Mouse (Mus musculus) adrenal gland (tissue): ENCODE data around the gene Rps11.
"Not testable (repeated sequence)": the region's sequence is repeated elsewhere in the genome, so short reads cannot be mapped to it uniquely, and the experiment has no call there.

Experiments
- intact Hi-C: fragments of 180-260 bp; cut with DNase I; formaldehyde crosslinking; loops from one replicate; pipeline ENCODE4 v1.15.1; 2025

Rps11 gene

DNA sequence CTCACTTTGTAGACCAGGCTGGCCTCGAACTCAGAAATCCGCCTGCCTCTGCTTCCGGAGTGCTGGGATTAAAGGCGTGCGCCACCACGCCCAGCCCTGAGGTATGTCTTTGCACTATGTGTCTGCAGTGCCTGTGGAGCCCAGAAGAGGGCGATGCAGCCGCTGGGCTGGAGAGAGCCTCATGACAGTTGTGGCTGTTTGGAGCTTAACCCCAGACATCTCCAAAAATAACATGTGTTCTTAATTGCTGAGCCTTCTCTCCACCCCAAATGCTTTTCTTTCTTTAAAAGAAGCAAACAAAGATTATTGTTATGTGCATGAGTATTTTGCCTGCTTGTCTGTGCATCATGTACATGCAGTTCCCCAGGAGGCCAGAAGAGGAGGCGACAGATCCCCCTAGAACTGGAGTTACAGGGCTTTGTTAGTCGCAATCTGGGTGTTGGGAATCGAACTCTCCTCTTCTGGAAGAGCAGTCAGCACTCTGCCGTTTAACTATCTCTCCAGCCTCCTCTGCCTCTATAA, 30.8 kb upstream of the Rps11 start:
- intact Hi-C loops = no loop called here

- intact Hi-C loops = no loop called here
Measured at GRCm38 (mm10) chr7:45154096-45154992, 30.1 kb upstream of the Rps11 start, which contains the start of the genes Pih1d1 and Aldh16a1. Gene Pih1d1 (plus strand): TSS chr7:45154303. Gene Aldh16a1 (minus strand): TSS chr7:45154584.

GRCm38 (mm10) chr7:45153586-45153985, 29.3 kb upstream of the Rps11 start:
- intact Hi-C loops = no loop called here

DNA sequence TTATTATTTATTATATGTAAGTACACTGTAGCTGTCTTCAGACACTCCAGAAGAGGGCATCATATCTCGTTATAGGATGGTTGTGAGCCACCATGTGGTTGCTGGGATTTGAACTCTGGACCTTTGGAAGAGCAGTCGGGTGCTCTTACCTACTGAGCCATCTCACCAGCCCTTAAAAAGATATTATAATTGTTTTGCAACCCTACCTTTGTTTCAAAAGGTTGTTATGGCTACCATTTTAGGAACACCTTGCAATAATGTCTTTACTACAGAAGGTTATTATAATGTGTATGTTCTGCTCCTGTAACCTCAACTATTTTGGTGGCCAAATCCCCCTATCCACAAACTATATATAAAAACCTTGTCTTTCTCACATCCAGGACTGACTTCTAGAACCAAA, 28.8 kb upstream of the Rps11 start:
- intact Hi-C loops = not testable (repeated sequence)

DNA sequence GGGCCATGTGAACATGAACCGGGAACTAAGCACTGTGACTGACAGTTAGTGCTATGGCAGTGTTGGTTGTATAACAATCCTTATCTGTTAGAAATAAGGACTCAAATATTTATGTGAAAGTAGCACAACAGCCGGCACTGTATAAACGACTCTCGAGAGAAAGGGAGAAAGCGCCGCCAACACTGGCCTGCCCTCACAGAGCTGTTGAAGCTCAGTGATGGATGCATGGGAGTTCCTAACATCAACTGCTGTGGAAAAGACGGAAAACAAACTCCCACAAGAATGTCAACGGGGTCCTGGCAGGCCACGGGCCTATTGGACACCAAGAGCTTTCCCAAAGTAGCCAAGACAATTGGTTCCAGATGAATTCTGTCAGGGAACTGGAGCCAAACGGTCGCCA, 27.1 kb upstream of the Rps11 start:
- intact Hi-C loops = no loop called here

DNA sequence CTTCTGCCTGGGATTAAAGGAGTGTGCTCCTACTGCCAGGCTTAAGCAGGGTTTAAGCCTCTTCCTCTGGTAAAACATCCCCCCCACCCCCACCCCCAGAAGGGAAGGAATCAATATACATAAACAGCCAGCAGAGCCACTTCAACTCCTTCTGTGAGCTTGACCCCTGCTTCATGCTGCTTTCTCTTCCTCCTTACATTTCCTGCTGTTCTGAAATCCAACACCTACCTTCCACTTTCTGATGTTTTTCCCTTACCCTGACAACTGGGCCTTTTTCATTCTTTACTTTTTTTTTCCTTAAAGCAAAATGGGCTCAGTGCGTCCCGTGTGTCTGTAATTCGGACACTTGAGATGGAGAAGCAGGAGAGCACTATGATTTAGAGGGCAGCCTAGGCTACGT, 26.1 kb upstream of the Rps11 start:
- intact Hi-C loops = no loop called here

GRCm38 (mm10) chr7:45149545-45149944, 25.3 kb upstream of the Rps11 start:
- intact Hi-C loops = no loop called here

DNA sequence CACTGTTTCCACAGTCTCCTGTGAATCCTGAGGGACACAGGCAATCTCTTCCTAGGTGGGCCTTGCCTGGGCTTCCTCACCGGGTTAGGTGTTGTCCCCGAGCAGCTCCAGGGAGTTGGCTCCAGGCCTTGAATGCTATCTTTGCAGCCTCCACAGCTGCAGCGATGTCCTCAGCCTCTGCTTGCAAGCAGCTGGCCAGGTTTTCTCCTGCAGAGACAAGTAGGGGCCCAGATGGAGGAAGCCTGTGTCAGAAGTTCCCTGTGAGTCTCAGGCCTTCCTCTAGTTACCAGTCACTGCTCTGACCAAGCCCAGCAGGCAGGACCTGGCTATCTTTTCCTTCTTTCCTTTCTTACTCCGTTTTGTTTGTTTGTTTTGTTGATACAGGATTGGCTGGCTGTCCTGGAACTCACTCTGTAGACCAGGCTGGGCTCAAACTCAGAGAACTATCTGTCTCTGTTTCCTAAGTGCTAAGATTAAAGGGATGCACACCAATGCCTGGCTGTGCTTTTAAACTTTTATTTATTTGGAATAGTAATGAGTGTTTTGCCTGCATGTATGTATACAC, 24.4 kb upstream of the Rps11 start:
- intact Hi-C loops = no loop called here

- intact Hi-C loops = no loop called here
Measured at GRCm38 (mm10) chr7:45147899-45148298, 23.7 kb upstream of the Rps11 start.

DNA sequence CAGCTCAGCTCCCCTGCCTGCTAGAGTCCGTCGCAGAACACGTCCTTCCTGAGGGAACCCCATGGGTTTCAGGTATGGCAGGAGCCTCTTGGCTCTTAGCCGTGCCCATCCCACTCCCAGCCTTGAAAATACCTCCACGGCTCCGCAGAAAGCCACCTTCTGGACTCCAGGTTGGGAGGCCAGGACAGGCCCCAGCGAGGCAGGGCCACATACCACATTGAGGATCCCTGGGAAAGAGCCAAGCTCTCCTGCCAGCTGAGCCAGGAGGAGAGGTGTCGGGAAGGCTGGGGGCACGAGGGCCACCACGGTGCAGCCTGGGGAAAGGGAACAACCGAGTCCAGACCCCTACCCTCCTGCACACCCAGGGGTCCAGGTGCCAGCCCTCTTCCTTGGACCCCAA, 23.0 kb upstream of the Rps11 start:
- intact Hi-C loops = no loop called here

DNA sequence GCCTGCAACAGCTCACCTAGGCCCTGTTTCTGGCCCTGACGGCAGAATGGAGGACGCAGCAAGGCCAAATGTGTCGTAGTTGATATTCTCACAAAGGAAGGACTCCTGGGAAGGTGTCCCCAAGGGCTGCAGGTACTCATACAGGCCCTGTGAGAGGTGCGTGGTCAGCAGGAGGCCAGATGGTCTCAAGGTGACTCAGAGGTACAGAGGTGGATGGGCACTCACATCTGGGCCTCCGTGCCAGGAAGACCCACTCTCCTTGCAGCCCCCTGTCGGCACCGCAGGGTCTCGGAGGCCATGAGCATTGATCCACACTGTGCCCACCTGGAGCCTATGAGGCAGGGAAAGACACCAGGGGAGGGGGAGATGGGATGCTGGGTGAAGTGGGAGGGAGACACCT, 21.2 kb upstream of the Rps11 start:
- intact Hi-C loops = no loop called here

- intact Hi-C loops = no loop called here
Measured at GRCm38 (mm10) chr7:45144368-45145174, 20.3 kb upstream of the Rps11 start.

DNA sequence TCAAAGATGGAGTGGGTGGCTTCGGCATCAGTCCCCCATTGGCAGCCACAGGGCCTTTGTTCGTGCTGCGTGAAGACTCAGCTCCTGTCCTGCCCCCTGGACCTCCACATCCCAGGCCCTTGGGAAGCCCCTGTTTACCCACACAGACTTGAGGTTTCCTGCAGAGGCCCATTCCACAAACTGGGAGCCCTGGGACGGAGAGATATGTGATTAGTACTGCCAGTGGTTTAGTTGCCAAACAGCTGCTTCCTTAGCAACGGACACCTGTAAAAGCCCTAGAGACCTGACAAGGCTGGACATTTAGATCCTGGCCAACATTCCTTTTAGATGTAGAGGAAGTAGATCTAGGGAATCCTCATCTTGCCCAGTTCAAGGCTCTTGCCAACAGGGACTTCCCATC, 17.7 kb upstream of the Rps11 start:
- intact Hi-C loops = no loop called here

DNA sequence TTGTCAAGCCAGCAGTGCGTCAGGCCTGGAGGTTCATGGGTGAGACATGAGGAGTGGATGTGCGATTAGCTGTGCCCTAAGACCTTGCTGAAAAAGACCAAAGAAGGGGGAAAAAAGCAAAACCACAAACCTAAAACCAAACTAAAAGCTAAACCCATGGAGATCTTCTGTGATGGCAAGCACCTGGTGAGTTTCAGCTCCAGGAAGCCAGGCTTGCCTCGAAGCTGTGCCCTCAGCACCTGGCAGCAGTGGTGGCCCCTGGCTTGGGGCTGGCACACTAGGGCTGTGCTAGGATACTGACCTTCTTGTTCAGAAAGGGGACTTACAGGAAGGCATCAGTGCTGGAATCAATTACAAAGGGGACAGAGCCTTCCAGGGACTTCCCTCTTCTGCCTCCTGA, 17.1 kb upstream of the Rps11 start:
- intact Hi-C loops = no loop called here

DNA sequence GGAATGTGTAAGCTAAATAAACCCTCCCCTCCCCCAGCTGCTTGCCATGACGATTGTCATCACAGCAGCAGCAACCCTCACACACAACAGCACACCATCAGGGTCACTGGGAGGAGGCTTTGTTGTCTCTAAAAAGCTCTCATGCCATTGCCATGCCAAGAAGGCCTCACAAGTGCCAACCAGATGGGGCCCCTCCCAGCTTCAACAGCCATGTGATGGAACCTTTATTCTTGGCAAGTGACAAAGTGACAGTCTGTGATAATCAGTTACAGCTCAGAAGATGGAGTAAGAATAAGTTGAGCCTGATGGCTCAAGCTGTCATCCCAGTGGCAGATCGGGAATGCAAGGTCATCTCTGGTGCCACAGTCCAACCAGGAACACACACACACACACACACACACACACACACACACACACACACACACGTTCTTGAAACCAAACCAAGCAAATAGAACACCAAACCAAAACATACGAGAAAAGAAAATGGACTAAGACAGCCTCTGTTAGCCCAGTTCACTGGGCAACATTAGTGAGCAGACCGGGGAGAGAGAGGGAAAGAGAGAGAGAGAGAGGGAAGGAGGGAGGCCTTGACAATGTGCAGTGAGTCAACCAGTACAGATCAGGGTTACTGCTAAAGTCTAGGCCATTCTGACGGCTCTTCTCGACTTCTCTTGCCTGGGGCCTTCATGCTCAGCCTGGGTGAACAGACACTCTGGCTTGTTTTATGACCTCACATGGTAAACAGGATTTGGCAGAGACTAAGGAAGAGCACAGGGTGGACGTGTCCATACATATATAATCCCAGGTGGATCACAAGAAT, 15.9 kb upstream of the Rps11 start:
- intact Hi-C loops = no loop called here

GRCm38 (mm10) chr7:45138403-45138802, 14.2 kb upstream of the Rps11 start:
- intact Hi-C loops = no loop called here

GRCm38 (mm10) chr7:45137171-45138006, 13.2 kb upstream of the Rps11 start:
- intact Hi-C loops = no loop called here

DNA sequence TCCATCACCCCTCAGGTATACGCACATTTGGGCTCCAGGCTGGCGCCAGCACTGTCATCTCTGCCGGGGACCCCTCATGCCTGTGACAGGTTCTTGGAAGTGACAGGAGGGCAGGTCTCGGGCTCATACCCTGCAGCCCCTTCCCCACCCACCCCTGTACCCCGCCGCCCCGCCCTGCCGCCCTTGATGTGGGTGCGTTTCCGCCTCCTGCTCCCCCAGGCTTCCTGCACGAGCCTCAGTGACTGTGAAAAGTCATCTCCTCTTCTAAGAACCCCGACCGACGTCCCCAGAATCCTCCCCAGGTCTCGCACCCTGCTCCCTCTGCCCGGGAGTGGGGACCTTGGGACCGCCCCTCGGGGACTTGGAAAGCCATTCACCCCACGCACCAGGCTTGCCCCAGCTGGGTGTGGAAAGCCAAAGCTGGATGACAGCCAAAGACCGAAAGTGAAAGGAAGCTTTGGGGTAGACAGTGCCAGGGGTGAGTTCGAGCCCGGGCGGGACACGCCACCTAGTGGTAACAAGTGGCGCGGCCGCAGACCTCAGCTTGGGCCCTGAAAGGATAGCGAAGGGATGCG, 11.8 kb upstream of the Rps11 start, which contains the start of the genes Gm45713 and Flt3l:
Gene Gm45713 (minus strand): TSS at position 239 of the 575 bp plus-strand sequence.
Gene Flt3l (minus strand): TSS at position 440 of the 575 bp plus-strand sequence.
- intact Hi-C loops = loop anchor here (1.0 kb wide), 1 partner anchor 56 kb away; no protein-coding TSS in a partner anchor

- intact Hi-C loops = no loop called here
Measured at GRCm38 (mm10) chr7:45135370-45135769, 11.1 kb upstream of the Rps11 start.
